Mouse (Mus musculus) T-helper 17 cell (primary cell): ENCODE measurements around the gene Glb1.

Source experiments
- in situ Hi-C, 2 experiments: fragments of 300-600 bp; cut with MboI, MseI; formaldehyde crosslinking; loops; 1 replicate in 1 of 2; 2 replicates in 1 of 2; pipeline ENCODE4 v1.15.1; 2025; ENCODE audit warnings: high pct_unique_total_duplicates in 2 of 2

The Glb1 gene

GRCm38 (mm10) chr9:114440548-114440947 lies 39.7 kb downstream of the Glb1 start:
- in situ Hi-C loops, result no loop called here

- in situ Hi-C loops, result no loop called here
These were observed 41.3 kb downstream of the Glb1 start for GRCm38 (mm10) chr9:114442225-114442624.

- in situ Hi-C loops, result no loop called here
These were observed 42.0 kb downstream of the Glb1 start for GRCm38 (mm10) chr9:114442893-114443292.

GRCm38 (mm10) chr9:114443351-114443750 lies 42.5 kb downstream of the Glb1 start:
- in situ Hi-C loops, result no loop called here

GRCm38 (mm10) chr9:114446887-114447286 lies 46.0 kb downstream of the Glb1 start:
- in situ Hi-C loops, result no loop called here

GRCm38 (mm10) chr9:114448700-114449099 lies 47.8 kb downstream of the Glb1 start:
- in situ Hi-C loops, result no loop called here

- in situ Hi-C loops, result no loop called here
These were observed 48.4 kb downstream of the Glb1 start for GRCm38 (mm10) chr9:114449120-114449754.

GRCm38 (mm10) chr9:114451615-114452014 lies 50.7 kb downstream of the Glb1 start:
- in situ Hi-C loops, result loop anchor here in 1 of 2 experiments (5.0 kb wide), 1 partner anchor 41 kb away; no protein-coding TSS in a partner anchor

GRCm38 (mm10) chr9:114452418-114452817 lies 51.5 kb downstream of the Glb1 start:
- in situ Hi-C loops, result loop anchor here in 1 of 2 experiments (5.0 kb wide), 1 partner anchor 40 kb away; no protein-coding TSS in a partner anchor

- in situ Hi-C loops, result no loop called here
These were observed 54.5 kb downstream of the Glb1 start for GRCm38 (mm10) chr9:114455420-114455819.

- in situ Hi-C loops, result no loop called here
These were observed 57.6 kb downstream of the Glb1 start for GRCm38 (mm10) chr9:114458436-114458835.

- in situ Hi-C loops, result no loop called here
These were observed 61.7 kb downstream of the Glb1 start for GRCm38 (mm10) chr9:114462569-114462968.

GRCm38 (mm10) chr9:114465442-114465841 lies 64.6 kb downstream of the Glb1 start:
- in situ Hi-C loops, result no loop called here

- in situ Hi-C loops, result no loop called here
These were observed 66.0 kb downstream of the Glb1 start for GRCm38 (mm10) chr9:114466871-114467270.

GRCm38 (mm10) chr9:114468217-114468616 lies 67.3 kb downstream of the Glb1 start:
- in situ Hi-C loops, result no loop called here

- in situ Hi-C loops, result no loop called here
These were observed 67.8 kb downstream of the Glb1 start for GRCm38 (mm10) chr9:114468701-114469100.

GRCm38 (mm10) chr9:114471892-114472291 lies 71.0 kb downstream of the Glb1 start:
- in situ Hi-C loops, result no loop called here

GRCm38 (mm10) chr9:114477019-114477418 lies 76.1 kb downstream of the Glb1 start:
- in situ Hi-C loops, result loop anchor here in 1 of 2 experiments (25.0 kb wide), 1 partner anchor 1660 kb away; no protein-coding TSS in a partner anchor

GRCm38 (mm10) chr9:114480940-114481339 lies 80.1 kb downstream of the Glb1 start:
- in situ Hi-C loops, result loop anchor here in 1 of 2 experiments (25.0 kb wide), 1 partner anchor 1656 kb away; no protein-coding TSS in a partner anchor

GRCm38 (mm10) chr9:114484771-114485170 lies 83.9 kb downstream of the Glb1 start:
- in situ Hi-C loops, result loop anchor here in 1 of 2 experiments (25.0 kb wide), 1 partner anchor 1653 kb away; no protein-coding TSS in a partner anchor

GRCm38 (mm10) chr9:114486808-114487207 lies 85.9 kb downstream of the Glb1 start:
- in situ Hi-C loops, result loop anchor here in 1 of 2 experiments (25.0 kb wide), 1 partner anchor 1650 kb away; no protein-coding TSS in a partner anchor

- in situ Hi-C loops, result loop anchor here in 1 of 2 experiments (25.0 kb wide), 1 partner anchor 1650 kb away; no protein-coding TSS in a partner anchor
These were observed 86.8 kb downstream of the Glb1 start for GRCm38 (mm10) chr9:114487481-114488258.
